Comparison of ENCODE assay signal across 14 mouse cellular contexts in genomic region chr4:82092296-82093230, GRCm38 (mm10).
A peak's percentile ranks its signal among the peaks of the same experiment; 100 is the strongest.
DNase-seq lines count a peak whose midpoint lies in the region; ATAC-seq and TF ChIP-seq lines count a peak whose summit lies in the region.
"Had no signal": no experiment of that assay in that cellular context is flagged by ENCODE, and none has a peak within 500 bp of the region (broad histone marks: within the 10 kb centered on the region; RNA-seq: fewer than 3 reads in every experiment).

No protein-coding gene starts in this region.

- TF ChIP-seq CTCF in left cerebral cortex, adult 2 months (IDR thresholded peaks at IDR 0.05) = no peak

- DNase-seq in heart, adult 11 months = peak; percentile 94
- peak; percentile 17 to 36 for DNase-seq in right cerebral cortex, adult 2 months (ENCODE audit: low spot score in 2 of 2)
- DNase-seq in right cerebral cortex, postnatal 4 days = no peak
- peak in 1 of 2 experiments; percentile 15 for DNase-seq in left cerebral cortex, adult 2 months (ENCODE audit: extremely low spot score in 1 of 2, low spot score in 2 of 2)
- DNase-seq: cerebellum, postnatal 25 days; kidney, adult 18-20 months; midbrain, embryonic 14.5 days; thymus, adult 2 months had no signal

- H3K4me1 ChIP-seq in heart, embryonic 11.5 days (ENCODE audit: control insufficient read depth, insufficient read depth, low read length) = no peaks in the 10 kb centered on the region; the same call in 1 of the 2 replicates
- H3K4me1 ChIP-seq: liver, embryonic 15.5 days had no signal

- intact Hi-C loops in left cerebral cortex, adult 2 months (cut with DNase I) = loop anchor here (5.0 kb wide), 1 partner anchor 195 kb away; no protein-coding TSS in a partner anchor

- no peak for ATAC-seq in heart, embryonic 11.5 days (replicated peaks; ENCODE audit: insufficient number of reproducible peaks, low FRiP score, low TSS enrichment)
- no peak for ATAC-seq in megakaryocyte-erythroid progenitor cell, adult 5-6 weeks (replicated peaks; ENCODE audit: low FRiP score, low TSS enrichment, poor library complexity, severe bottlenecking)
- no peak for ATAC-seq in megakaryocyte, adult 5-6 weeks (ENCODE audit: poor library complexity, severe bottlenecking)
- ATAC-seq in erythroid progenitor cell, adult 5-6 weeks (replicated peaks; ENCODE audit: low FRiP score, poor library complexity, severe bottlenecking) = no peak

- H3K36me3 ChIP-seq in heart, embryonic 11.5 days (ENCODE audit: control insufficient read depth, insufficient read depth, low read length) = no peaks in the 10 kb centered on the region
- H3K36me3 ChIP-seq: heart, embryonic 13.5 days; liver, embryonic 15.5 days had no signal

- no peak overlapping the region for H3K4me3 ChIP-seq in heart, embryonic 11.5 days (ENCODE audit: low read depth, low read length)
- H3K4me3 ChIP-seq in left cerebral cortex, adult 2 months = no peak overlapping the region
- H3K4me3 ChIP-seq: heart, embryonic 13.5 days; liver, embryonic 15.5 days had no signal

- no peak overlapping the region for H3K27ac ChIP-seq in heart, embryonic 11.5 days (ENCODE audit: low read depth, low read length)
- H3K27ac ChIP-seq in left cerebral cortex, adult 2 months = peak overlapping the region; percentile 84
- H3K27ac ChIP-seq: heart, embryonic 13.5 days; liver, embryonic 15.5 days had no signal

- H3K27me3 ChIP-seq in heart, embryonic 11.5 days (ENCODE audit: control insufficient read depth, insufficient read depth, low read length) = no peaks in the 10 kb centered on the region
- H3K27me3 ChIP-seq: heart, embryonic 13.5 days; liver, embryonic 15.5 days had no signal

- no peak overlapping the region for H3K9ac ChIP-seq in heart, embryonic 11.5 days (ENCODE audit: low read depth, low read length)
- H3K9ac ChIP-seq: heart, embryonic 13.5 days; liver, embryonic 15.5 days had no signal

- 84% methylated on average over 5 of the region's 5 CpGs for WGBS in heart, embryonic 11.5 days (ENCODE audit: insufficient replicate concordance)

- H3K9me3 ChIP-seq in heart, embryonic 11.5 days (replicated peaks; ENCODE audit: control insufficient read depth, low read length) = no peaks in the 10 kb centered on the region
- H3K9me3 ChIP-seq: heart, embryonic 13.5 days; liver, embryonic 15.5 days had no signal

- no peak overlapping the region for H3K4me2 ChIP-seq in heart, embryonic 11.5 days
- H3K4me2 ChIP-seq: heart, embryonic 13.5 days; liver, embryonic 15.5 days had no signal
